Mouse (Mus musculus): ENCODE results near the gene Rps7. TPM values are rescaled to one million over a fixed set of nuclear protein-coding genes. Genes with fewer than 3 reads are reported as not detected.

The Rps7 gene
- polyA plus RNA-seq (2015; fragmentation: Nextera tagmentation; extraction: Ambion mirVana) = 356 and 383 TPM in 2 replicates

DNA sequence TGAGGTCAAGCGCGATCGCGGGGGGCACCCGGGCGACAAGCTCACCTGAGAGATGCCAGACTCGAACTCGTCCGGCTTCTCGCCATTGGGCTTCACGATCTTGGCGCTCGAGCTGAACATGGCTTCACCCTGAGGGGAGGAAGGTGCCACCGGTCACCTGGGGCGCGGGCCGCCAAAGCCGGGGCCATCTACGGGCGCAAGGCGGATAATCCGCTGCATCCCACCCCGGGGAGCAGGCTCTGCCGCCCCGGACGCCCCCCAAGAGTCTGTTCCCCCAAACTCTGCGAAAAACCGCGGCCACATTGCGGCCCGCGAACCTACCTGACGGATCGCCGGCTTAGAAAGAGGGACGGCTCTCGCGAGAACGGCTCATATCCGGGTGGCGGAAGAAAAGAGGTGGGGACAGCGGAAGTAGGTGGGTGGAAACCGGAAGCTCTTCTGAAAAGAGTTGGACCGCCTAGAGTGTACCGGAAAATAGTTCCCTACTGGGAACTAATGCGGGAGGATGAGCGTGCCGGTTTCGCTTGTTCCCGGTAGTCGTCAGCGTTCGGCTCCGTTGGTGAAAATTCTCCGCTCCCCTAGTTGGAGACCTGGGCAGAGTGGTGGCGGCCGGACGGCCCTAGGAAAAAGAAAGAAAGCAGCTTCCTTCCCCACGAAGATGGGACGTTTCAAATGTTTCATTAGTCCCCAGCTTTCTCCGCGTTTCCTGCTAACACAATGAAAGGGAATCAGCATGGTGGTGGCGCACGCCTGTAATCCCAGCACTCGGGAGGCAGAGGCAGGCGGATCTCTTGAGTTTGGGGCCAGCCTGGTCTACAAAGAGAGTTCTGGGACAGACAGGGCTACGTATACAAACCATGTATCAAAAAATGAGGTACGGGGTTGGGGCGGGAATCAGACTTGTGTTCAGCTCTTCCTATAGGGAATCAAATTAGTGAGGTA is at the start of gene Rps7:
Gene Rps7 (minus strand): TSS at position 419 of the 942 bp plus-strand sequence.
- H3K4me3 ChIP-seq = peak within 1 kb of the TSS; percentile 77
- no peaks in the 10 kb centered on the region for H3K9me3 ChIP-seq
- H3K27me3 ChIP-seq (replicated peaks) = no peaks in the 10 kb centered on the region
- H3K9ac ChIP-seq = peak within 1 kb of the TSS; percentile 97
- peaks cover 27% of the 10 kb centered on the region for H3K36me3 ChIP-seq (replicated peaks)
- 4% methylated on average over 69 of the region's 69 CpGs for WGBS
- peak within 1 kb of the TSS; percentile 87 for H3K27ac ChIP-seq
- peak; percentile 98 for ATAC-seq (replicated peaks)
- H3K4me1 ChIP-seq = peaks cover 28% of the 10 kb centered on the region
- H3K4me2 ChIP-seq = peak within 1 kb of the TSS; percentile 61

- WGBS = 91% methylated on average over 1 of the region's 1 CpGs
- no peak overlapping the region for H3K4me2 ChIP-seq
- H3K4me3 ChIP-seq = no peak overlapping the region
- H3K4me1 ChIP-seq = peaks cover 4% of the 10 kb centered on the region; the same call in 1 of the 2 replicates
- 0 out of 2 replicates have a peak, but pooled peaks cover 3% of the 10 kb centered on the region for H3K36me3 ChIP-seq (replicated peaks)
- H3K9ac ChIP-seq = no peak overlapping the region
- H3K9me3 ChIP-seq = no peaks in the 10 kb centered on the region
- H3K27ac ChIP-seq = no peak overlapping the region
- H3K27me3 ChIP-seq (replicated peaks) = no peaks in the 10 kb centered on the region
- no peak for ATAC-seq (replicated peaks)
Measured at GRCm38 (mm10) chr12:28684674-28685073, 48.9 kb upstream of the Rps7 start.

DNA sequence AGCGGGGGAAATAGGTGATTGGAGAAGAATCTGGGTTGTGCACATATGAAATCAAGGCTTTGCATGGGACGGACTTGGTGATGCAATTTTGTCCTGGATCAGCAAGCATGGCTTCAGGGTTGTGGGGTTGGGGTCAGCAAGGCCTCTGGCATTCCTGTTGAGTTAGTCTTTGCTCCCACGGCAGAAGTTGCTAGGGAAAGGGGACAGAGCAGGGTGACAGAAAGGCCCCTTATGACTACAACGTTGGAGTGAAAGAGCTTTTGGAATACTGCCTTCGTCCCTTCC is 40.1 kb upstream of the Rps7 start:
- Histone ChIP-seq H3K27ac (peak overlapping the region; percentile 93), H3K4me1 (peaks cover 13% of the 10 kb centered on the region), H3K4me2 (peak overlapping the region; percentile 54), H3K9ac (peak overlapping the region; percentile 52), H3K36me3 (replicated peaks) (no peaks in the 10 kb centered on the region), H3K27me3 (replicated peaks) (no peaks in the 10 kb centered on the region), H3K4me3 (peak overlapping the region; percentile 50), H3K9me3 (no peaks in the 10 kb centered on the region)
- no peak for ATAC-seq (replicated peaks)
- WGBS = 69% methylated on average over 5 of the region's 5 CpGs

DNA sequence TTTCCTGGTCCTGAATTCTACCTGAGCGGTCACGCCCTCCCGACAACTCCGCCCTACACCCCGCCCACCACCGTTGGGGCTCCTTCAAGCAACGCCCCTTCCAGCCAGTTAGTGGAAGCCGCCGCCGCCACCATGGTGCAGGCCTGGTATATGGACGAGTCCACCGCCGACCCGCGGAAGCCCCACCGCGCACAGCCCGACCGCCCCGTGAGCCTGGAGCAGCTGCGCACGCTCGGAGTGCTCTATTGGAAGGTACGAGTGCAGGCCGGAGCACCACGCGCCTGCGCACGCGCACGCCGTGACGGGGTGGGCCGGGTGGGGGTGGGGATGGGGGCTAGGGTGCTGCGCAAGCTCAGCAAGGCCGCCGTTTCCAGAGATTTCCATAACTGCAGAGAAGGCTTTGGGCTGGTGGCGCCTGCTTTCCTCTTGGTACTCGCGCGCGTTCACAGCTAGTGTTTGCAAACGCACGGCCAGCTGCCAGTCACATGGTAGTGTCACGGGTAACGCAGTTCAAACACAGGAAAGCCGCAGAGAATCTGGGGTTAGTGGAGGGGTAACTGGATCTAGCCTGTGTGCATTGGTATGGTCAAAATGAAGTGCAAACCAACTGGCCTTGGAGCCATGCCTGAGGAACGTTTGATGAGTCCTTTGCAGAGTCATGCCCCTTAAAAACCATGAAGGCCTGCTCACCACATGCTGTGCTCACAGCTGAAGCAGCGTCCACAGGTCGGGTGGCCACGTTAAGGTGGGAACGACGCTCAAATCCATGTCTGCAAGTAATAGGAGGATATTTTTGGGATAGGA is 39.6 kb upstream of the Rps7 start, which contains the start of gene Adi1:
Gene Adi1 (plus strand): TSS at position 111 of the 804 bp plus-strand sequence.
- peak within 1 kb of the TSS; percentile 54 for H3K4me2 ChIP-seq
- 1% methylated on average over 53 of the region's 53 CpGs for WGBS
- peak within 1 kb of the TSS; percentile 50 for H3K4me3 ChIP-seq

DNA sequence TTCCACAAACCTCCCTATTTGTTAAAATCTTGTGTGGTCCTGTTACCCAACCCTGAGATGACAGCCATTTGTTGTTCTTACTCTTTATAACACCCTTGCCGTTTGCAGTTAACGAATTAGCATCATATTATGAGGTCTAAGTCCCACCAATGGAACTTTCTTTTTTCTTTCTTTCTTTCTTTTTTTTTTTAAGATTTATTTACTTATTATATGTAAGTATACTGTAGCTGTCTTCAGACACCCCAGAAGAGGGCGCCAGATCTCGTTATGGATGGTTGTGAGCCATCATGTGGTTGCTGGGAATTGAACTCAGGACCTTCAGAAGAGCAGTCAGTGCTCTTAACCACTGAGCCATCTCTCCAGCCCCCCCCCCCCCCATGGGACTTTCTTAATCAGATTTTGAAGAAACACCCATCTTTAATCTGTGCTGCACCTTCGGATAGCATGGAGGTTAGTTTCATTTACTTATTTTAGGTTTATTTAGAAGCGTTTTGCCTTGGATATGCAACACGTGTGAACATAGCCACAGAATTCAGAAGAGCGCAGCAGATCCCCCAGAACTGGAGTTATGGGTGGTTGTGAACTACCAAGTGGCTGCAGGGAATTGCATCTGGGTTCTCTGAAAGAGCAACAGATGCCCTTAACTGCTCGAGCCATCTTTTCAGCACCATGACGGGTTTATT is 38.4 kb upstream of the Rps7 start:
- peak overlapping the region; percentile 54 for H3K4me2 ChIP-seq
- peaks cover 13% of the 10 kb centered on the region for H3K4me1 ChIP-seq
- H3K27ac ChIP-seq = peak overlapping the region; percentile 93
- no peak overlapping the region for H3K9ac ChIP-seq
- WGBS = 89% methylated on average over 10 of the region's 10 CpGs
- H3K27me3 ChIP-seq (replicated peaks) = no peaks in the 10 kb centered on the region
- no peaks in the 10 kb centered on the region for H3K36me3 ChIP-seq (replicated peaks)
- no peak overlapping the region for H3K4me3 ChIP-seq
- no peaks in the 10 kb centered on the region for H3K9me3 ChIP-seq
- ATAC-seq (replicated peaks) = no peak

More for the DNA sequence above, 39.6 kb upstream of the Rps7 start, which contains the start of gene Adi1:
- Histone ChIP-seq H3K4me1 (peaks cover 13% of the 10 kb centered on the region), H3K27me3 (replicated peaks) (no peaks in the 10 kb centered on the region), H3K9me3 (no peaks in the 10 kb centered on the region), H3K36me3 (replicated peaks) (no peaks in the 10 kb centered on the region), H3K9ac (peak within 1 kb of the TSS; percentile 52), H3K27ac (peak within 1 kb of the TSS; percentile 93)
- peak; percentile 98 for ATAC-seq (replicated peaks)

DNA sequence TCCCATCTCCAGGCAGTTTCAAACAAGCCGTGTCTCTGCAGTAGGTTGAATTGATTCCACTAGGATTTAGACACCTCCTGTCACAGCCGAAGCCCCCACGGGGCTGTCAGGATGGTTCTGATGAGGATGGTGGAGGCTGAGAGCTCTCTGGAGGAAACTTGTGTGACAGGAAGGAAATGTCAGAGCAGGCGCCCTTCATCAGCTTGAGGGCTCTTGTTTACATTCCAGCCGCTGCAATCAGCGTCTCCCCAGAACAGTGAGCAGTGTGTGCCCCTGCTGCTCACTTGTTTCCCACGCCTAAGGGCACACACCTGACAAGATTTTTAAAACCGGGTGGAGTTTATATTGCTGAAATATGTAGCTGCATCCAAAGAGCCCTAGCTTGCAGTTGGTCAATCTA is 31.5 kb upstream of the Rps7 start:
- no peak overlapping the region for H3K27ac ChIP-seq
- WGBS = 51% methylated on average over 8 of the region's 8 CpGs
- no peak for ATAC-seq (replicated peaks)

DNA sequence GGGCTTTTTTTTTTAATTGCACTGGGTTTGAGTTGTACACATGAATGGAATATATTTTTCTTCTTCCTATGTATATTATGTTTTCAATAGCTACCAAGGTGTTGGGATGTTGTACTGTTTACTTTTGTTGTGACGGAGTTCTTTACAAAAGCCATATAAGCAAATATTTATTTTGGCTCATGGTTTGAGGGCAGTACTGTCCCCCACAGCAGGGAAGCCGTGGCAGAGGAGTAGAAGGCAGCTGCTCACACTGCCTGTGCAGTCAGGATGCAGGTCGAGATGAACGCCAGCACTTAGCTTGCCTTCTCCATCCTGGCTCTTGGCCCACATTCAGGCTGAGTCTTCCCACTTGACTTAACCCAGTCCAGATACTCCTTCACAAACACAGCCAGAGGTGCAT is 31.0 kb upstream of the Rps7 start:
- Histone ChIP-seq H3K4me3 (no peak overlapping the region), H3K4me2 (no peak overlapping the region), H3K4me1 (no peaks in the 10 kb centered on the region), H3K9ac (no peak overlapping the region), H3K27me3 (replicated peaks) (no peaks in the 10 kb centered on the region), H3K9me3 (no peaks in the 10 kb centered on the region), H3K27ac (no peak overlapping the region), H3K36me3 (replicated peaks) (no peaks in the 10 kb centered on the region)
- ATAC-seq (replicated peaks) = no peak
- 80% methylated on average over 4 of the region's 4 CpGs for WGBS

More for the DNA sequence above, 31.5 kb upstream of the Rps7 start:
- Histone ChIP-seq H3K4me1 (no peaks in the 10 kb centered on the region), H3K27me3 (replicated peaks) (no peaks in the 10 kb centered on the region), H3K36me3 (replicated peaks) (no peaks in the 10 kb centered on the region), H3K4me2 (no peak overlapping the region), H3K9ac (no peak overlapping the region), H3K9me3 (no peaks in the 10 kb centered on the region), H3K4me3 (no peak overlapping the region)

DNA sequence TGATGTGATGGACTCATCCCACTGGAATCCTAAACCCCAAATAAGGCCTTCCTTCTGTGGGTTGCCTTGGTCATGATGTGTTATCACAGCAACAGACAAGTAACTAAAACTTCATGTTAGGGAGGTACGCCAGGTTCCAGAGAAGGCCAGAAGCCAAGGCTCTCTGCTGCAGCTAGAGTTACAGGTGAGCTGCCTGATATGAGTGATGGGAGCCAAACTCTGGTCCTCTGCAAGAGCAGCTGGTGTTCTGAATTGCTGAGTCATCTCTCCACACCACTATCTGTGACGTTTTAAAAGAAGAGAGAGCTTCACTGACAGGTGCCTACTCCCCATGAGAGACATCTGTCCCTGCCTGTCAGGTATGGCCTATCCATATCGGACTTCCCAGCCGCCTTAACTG is 26.9 kb upstream of the Rps7 start:
- whole genome bisulfite sequencing = 89% methylated on average over 4 of the region's 4 CpGs
- Histone ChIP-seq H3K4me1 (no peaks in the 10 kb centered on the region), H3K9me3 (no peaks in the 10 kb centered on the region), H3K4me3 (no peak overlapping the region), H3K9ac (no peak overlapping the region), H3K36me3 (replicated peaks) (peaks cover 25% of the 10 kb centered on the region), H3K4me2 (no peak overlapping the region), H3K27me3 (replicated peaks) (no peaks in the 10 kb centered on the region), H3K27ac (no peak overlapping the region)
- ATAC-seq (replicated peaks) = no peak

DNA sequence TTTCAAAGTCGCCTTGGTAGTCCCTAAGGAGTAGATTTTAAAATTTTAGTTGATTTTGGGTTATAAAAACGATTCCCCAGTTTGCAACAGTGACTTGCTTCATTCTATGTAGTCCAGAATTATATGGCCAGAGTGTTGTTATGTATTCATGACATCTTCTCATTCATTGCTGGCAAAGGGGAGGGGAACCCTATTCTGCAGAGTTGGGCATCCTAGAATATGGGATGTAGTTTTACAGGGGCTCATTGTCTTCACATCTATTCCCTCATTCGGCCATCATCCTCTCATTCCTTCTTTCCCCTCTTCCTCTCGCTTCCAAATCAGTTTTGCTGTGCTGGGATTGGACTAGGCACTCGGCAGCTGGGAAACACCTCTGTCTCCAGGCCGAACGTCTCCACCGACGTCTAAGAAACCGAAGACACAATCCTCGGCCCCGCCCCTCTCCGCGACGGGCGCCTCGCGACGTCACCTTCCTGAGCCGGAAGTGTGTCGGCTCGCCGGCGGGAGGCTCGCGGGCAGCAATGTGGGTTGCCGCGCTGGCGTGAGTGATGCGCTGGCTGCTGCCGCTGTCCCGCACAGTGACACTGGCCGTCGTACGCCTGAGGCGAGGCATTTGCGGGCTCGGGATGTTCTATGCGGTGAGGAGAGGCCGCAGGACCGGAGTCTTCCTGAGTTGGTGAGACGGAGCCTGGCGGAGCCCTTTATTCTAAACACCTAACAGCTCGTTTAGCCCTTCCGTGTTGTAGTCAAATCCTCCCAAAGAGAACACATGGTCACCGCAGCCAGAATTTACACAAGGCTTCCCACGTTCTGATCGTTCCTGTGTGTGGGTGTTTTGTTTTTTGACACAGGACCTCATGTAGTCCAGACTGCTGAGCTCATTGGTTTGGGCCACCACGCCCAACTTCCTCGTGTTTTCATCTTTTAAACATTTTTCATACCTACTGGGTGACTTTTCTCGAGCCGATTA is 13.7 kb upstream of the Rps7 start, which contains the start of gene Rnaseh1:
Gene Rnaseh1 (plus strand): TSS at position 462 of the 970 bp plus-strand sequence.
- Histone ChIP-seq H3K4me1 (peaks cover 15% of the 10 kb centered on the region), H3K9me3 (no peaks in the 10 kb centered on the region), H3K9ac (peak within 1 kb of the TSS; percentile 70), H3K4me2 (peak within 1 kb of the TSS; percentile 60), H3K27me3 (replicated peaks) (0 out of 2 replicates have a peak, but pooled peaks cover 5% of the 10 kb centered on the region), H3K4me3 (peak within 1 kb of the TSS; percentile 79), H3K36me3 (replicated peaks) (peaks cover 9% of the 10 kb centered on the region; the same call in 1 of the 2 replicates), H3K27ac (peak within 1 kb of the TSS; percentile 90)
- WGBS = 1% methylated on average over 52 of the region's 52 CpGs
- ATAC-seq (replicated peaks) = peak; percentile 98

- H3K4me2 ChIP-seq = no peak overlapping the region
- H3K9ac ChIP-seq = no peak overlapping the region
- no peaks in the 10 kb centered on the region for H3K36me3 ChIP-seq (replicated peaks)
- ATAC-seq (replicated peaks) = no peak
- no peaks in the 10 kb centered on the region for H3K9me3 ChIP-seq
- no peak overlapping the region for H3K4me3 ChIP-seq
- H3K27ac ChIP-seq = no peak overlapping the region
- 75% methylated on average over 2 of the region's 2 CpGs for WGBS
- H3K4me1 ChIP-seq = peaks cover 13% of the 10 kb centered on the region
- H3K27me3 ChIP-seq (replicated peaks) = no peaks in the 10 kb centered on the region
Measured at GRCm38 (mm10) chr12:28638778-28639177, 3.0 kb upstream of the Rps7 start.

DNA sequence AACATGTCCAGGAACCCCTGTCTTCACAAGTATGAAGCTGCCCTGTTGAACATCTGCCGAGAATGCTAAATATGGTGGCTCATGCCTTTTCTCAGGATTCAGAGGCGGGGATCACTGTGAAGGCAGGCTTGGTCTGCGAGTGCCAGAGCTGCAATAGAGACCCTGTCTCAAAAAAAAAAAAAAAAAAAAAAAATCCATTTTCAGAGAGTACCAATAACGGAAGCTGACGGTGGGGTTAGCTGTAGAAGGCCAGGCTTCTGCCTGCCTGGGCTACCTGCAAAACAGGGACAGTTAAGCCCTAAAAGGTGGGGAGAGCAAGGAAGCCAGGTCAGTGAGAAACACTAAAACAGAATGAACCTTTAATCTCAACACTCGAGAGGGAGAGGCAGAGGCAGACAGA is 790 bp upstream of the Rps7 start:
- no peak for ATAC-seq (replicated peaks)
- Histone ChIP-seq H3K4me1 (peaks cover 28% of the 10 kb centered on the region), H3K9me3 (no peaks in the 10 kb centered on the region), H3K4me3 (peak overlapping the region; percentile 77; the same call in 1 of the 2 replicates), H3K36me3 (replicated peaks) (peaks cover 20% of the 10 kb centered on the region), H3K27me3 (replicated peaks) (no peaks in the 10 kb centered on the region), H3K9ac (no peak overlapping the region), H3K27ac (no peak overlapping the region), H3K4me2 (peak overlapping the region; percentile 51)
- 93% methylated on average over 6 of the region's 6 CpGs for WGBS

Measured in midbrain, embryonic 15.5 days (tissue).